Mouse (Mus musculus): ENCODE results near the gene Nol9. TPM values are rescaled to one million over a fixed set of nuclear protein-coding genes. Genes with fewer than 3 reads are reported as not detected.

Nol9 gene
- polyA plus RNA-seq, 1 experiment, result 18.1 TPM

GRCm38 (mm10) chr4:152072121-152072601, 33.0 kb downstream of the Nol9 start, which contains the start of gene Plekhg5:
Gene Plekhg5 (plus strand): TSS chr4:152072498.
- no peaks in the 10 kb centered on the region for H3K27me3 ChIP-seq (replicated peaks; ENCODE audit: control insufficient read depth, insufficient read depth, low read length)
- no peak within 1 kb of the TSS for H3K27ac ChIP-seq (ENCODE audit: insufficient read depth, low read depth, low read length)
- WGBS, result 45% methylated on average over 10 of the region's 10 CpGs
- H3K36me3 ChIP-seq (ENCODE audit: control insufficient read depth, insufficient read depth, low read length), result no peaks in the 10 kb centered on the region
- H3K4me3 ChIP-seq (ENCODE audit: insufficient read depth, low read depth, low read length), result no peak within 1 kb of the TSS
- no peaks in the 10 kb centered on the region; the same call in 1 of the 2 replicates for H3K4me1 ChIP-seq (ENCODE audit: control insufficient read depth, insufficient read depth, low read length)
- no peak for TF ChIP-seq POLR2A (IDR thresholded peaks at IDR 0.05; ENCODE audit: low read depth, low read length)
- no peak for TF ChIP-seq CTCF (conservative IDR thresholded peaks at IDR 0.05; ENCODE audit: insufficient read depth, insufficient read length, low read depth, low read length)
- no peak for DNase-seq

- no peak overlapping the region for H3K27ac ChIP-seq (ENCODE audit: insufficient read depth, low read depth, low read length)
- 54% methylated on average over 10 of the region's 10 CpGs for WGBS
These were observed 33.5 kb downstream of the Nol9 start for GRCm38 (mm10) chr4:152072655-152073054.

GRCm38 (mm10) chr4:152073715-152074114, 34.6 kb downstream of the Nol9 start:
- no peaks in the 10 kb centered on the region; the same call in 1 of the 2 replicates for H3K4me1 ChIP-seq (ENCODE audit: control insufficient read depth, insufficient read depth, low read length)
- no peak for DNase-seq
- no peak overlapping the region for H3K4me3 ChIP-seq (ENCODE audit: insufficient read depth, low read depth, low read length)
- no peaks in the 10 kb centered on the region for H3K36me3 ChIP-seq (ENCODE audit: control insufficient read depth, insufficient read depth, low read length)
- H3K27ac ChIP-seq (ENCODE audit: insufficient read depth, low read depth, low read length), result no peak overlapping the region
- WGBS, result 64% methylated on average over 6 of the region's 6 CpGs
- H3K27me3 ChIP-seq (replicated peaks; ENCODE audit: control insufficient read depth, insufficient read depth, low read length), result no peaks in the 10 kb centered on the region
- TF ChIP-seq CTCF (conservative IDR thresholded peaks at IDR 0.05; ENCODE audit: insufficient read depth, insufficient read length, low read depth, low read length) (no peak), POLR2A (IDR thresholded peaks at IDR 0.05; ENCODE audit: low read depth, low read length) (no peak)

More at GRCm38 (mm10) chr4:152072655-152073054, 33.5 kb downstream of the Nol9 start:
- no peaks in the 10 kb centered on the region for H3K36me3 ChIP-seq (ENCODE audit: control insufficient read depth, insufficient read depth, low read length)
- H3K27me3 ChIP-seq (replicated peaks; ENCODE audit: control insufficient read depth, insufficient read depth, low read length), result no peaks in the 10 kb centered on the region
- no peak for DNase-seq
- no peak overlapping the region for H3K4me3 ChIP-seq (ENCODE audit: insufficient read depth, low read depth, low read length)
- no peaks in the 10 kb centered on the region; the same call in 1 of the 2 replicates for H3K4me1 ChIP-seq (ENCODE audit: control insufficient read depth, insufficient read depth, low read length)
- TF ChIP-seq CTCF (conservative IDR thresholded peaks at IDR 0.05; ENCODE audit: insufficient read depth, insufficient read length, low read depth, low read length) (no peak), POLR2A (IDR thresholded peaks at IDR 0.05; ENCODE audit: low read depth, low read length) (no peak)

GRCm38 (mm10) chr4:152074548-152074947, 35.4 kb downstream of the Nol9 start:
- Histone ChIP-seq H3K4me1 (ENCODE audit: control insufficient read depth, insufficient read depth, low read length) (no peaks in the 10 kb centered on the region; the same call in 1 of the 2 replicates), H3K27me3 (replicated peaks; ENCODE audit: control insufficient read depth, insufficient read depth, low read length) (no peaks in the 10 kb centered on the region), H3K36me3 (ENCODE audit: control insufficient read depth, insufficient read depth, low read length) (no peaks in the 10 kb centered on the region), H3K27ac (ENCODE audit: insufficient read depth, low read depth, low read length) (no peak overlapping the region), H3K4me3 (ENCODE audit: insufficient read depth, low read depth, low read length) (no peak overlapping the region)
- WGBS, result 91% methylated on average over 9 of the region's 9 CpGs
- TF ChIP-seq POLR2A (IDR thresholded peaks at IDR 0.05; ENCODE audit: low read depth, low read length) (no peak), CTCF (conservative IDR thresholded peaks at IDR 0.05; ENCODE audit: insufficient read depth, insufficient read length, low read depth, low read length) (no peak)
- DNase-seq, result no peak

- WGBS, result 93% methylated on average over 9 of the region's 9 CpGs
- DNase-seq, result no peak
- Histone ChIP-seq H3K36me3 (ENCODE audit: control insufficient read depth, insufficient read depth, low read length) (no peaks in the 10 kb centered on the region), H3K27me3 (replicated peaks; ENCODE audit: control insufficient read depth, insufficient read depth, low read length) (no peaks in the 10 kb centered on the region), H3K4me1 (ENCODE audit: control insufficient read depth, insufficient read depth, low read length) (no peaks in the 10 kb centered on the region), H3K27ac (ENCODE audit: insufficient read depth, low read depth, low read length) (no peak overlapping the region), H3K4me3 (ENCODE audit: insufficient read depth, low read depth, low read length) (no peak overlapping the region)
- TF ChIP-seq POLR2A (IDR thresholded peaks at IDR 0.05; ENCODE audit: low read depth, low read length) (no peak), CTCF (conservative IDR thresholded peaks at IDR 0.05; ENCODE audit: insufficient read depth, insufficient read length, low read depth, low read length) (no peak)
These were observed 38.1 kb downstream of the Nol9 start for GRCm38 (mm10) chr4:152077191-152077590.

- Histone ChIP-seq H3K4me3 (ENCODE audit: insufficient read depth, low read depth, low read length) (no peak overlapping the region), H3K27me3 (replicated peaks; ENCODE audit: control insufficient read depth, insufficient read depth, low read length) (no peaks in the 10 kb centered on the region), H3K4me1 (ENCODE audit: control insufficient read depth, insufficient read depth, low read length) (no peaks in the 10 kb centered on the region), H3K36me3 (ENCODE audit: control insufficient read depth, insufficient read depth, low read length) (no peaks in the 10 kb centered on the region), H3K27ac (ENCODE audit: insufficient read depth, low read depth, low read length) (no peak overlapping the region)
- WGBS, result 94% methylated on average over 10 of the region's 10 CpGs
- DNase-seq, result no peak
- TF ChIP-seq CTCF (conservative IDR thresholded peaks at IDR 0.05; ENCODE audit: insufficient read depth, insufficient read length, low read depth, low read length), result no peak
- no peak for TF ChIP-seq POLR2A (IDR thresholded peaks at IDR 0.05; ENCODE audit: low read depth, low read length)
These were observed 39.0 kb downstream of the Nol9 start for GRCm38 (mm10) chr4:152078105-152078530.

GRCm38 (mm10) chr4:152079261-152079660, 40.1 kb downstream of the Nol9 start:
- H3K27me3 ChIP-seq (replicated peaks; ENCODE audit: control insufficient read depth, insufficient read depth, low read length), result no peaks in the 10 kb centered on the region
- no peak overlapping the region for H3K4me3 ChIP-seq (ENCODE audit: insufficient read depth, low read depth, low read length)
- no peak for TF ChIP-seq CTCF (conservative IDR thresholded peaks at IDR 0.05; ENCODE audit: insufficient read depth, insufficient read length, low read depth, low read length)
- no peak for TF ChIP-seq POLR2A (IDR thresholded peaks at IDR 0.05; ENCODE audit: low read depth, low read length)
- DNase-seq, result no peak
- H3K36me3 ChIP-seq (ENCODE audit: control insufficient read depth, insufficient read depth, low read length), result no peaks in the 10 kb centered on the region
- H3K27ac ChIP-seq (ENCODE audit: insufficient read depth, low read depth, low read length), result no peak overlapping the region
- no peaks in the 10 kb centered on the region for H3K4me1 ChIP-seq (ENCODE audit: control insufficient read depth, insufficient read depth, low read length)
- WGBS, result 95% methylated on average over 3 of the region's 3 CpGs
